Mouse (Mus musculus): ENCODE data around the gene Gm20388.

DNA sequence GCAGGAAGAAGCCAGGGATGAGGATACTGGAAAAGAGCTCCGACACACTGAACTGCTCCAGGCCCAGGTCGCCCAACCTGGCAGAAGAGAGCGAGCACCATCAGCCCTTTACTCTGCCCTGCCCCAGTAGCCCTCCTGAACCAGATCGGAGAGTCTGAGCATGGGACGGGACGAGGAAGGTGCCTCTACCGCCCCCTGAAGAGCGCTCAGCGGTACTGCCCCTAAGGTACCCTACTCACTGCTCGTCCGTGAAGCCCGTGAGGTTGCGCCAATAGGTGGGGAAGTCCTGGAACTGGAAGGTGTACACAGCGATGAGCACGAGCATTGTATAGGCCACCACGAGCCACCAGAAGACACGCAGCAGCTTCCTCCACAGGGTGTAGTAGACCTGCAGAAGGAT is 2587.3 kb downstream of the Gm20388 start:
- TF ChIP-seq CTCF (conservative IDR thresholded peaks at IDR 0.05; ENCODE audit: insufficient read depth, insufficient read length, low read depth, low read length) (peak; percentile 44), POLR2A (IDR thresholded peaks at IDR 0.05; ENCODE audit: low read depth, low read length) (no peak)

Measured in kidney, adult 2 months (tissue).